Mouse (Mus musculus) liver, postnatal 0 days (tissue): ENCODE measurements around the gene Ppp1r12a. TPM values are rescaled to one million over a fixed set of nuclear protein-coding genes. Genes with fewer than 3 reads are reported as not detected.

ENCODE experiments used
- ATAC-seq: fragments of 200-750 bp; cut with Nextera tagmentation; 2 replicates; pipeline ENCODE4 v1.8.0; 2017; ENCODE audit warnings: mild to moderate bottlenecking, moderate library complexity
- DNase-seq: peaks from one replicate; pipeline ENCODE4 v3.0.0-alpha.2; 2016
- H3K27ac ChIP-seq: fragments of 300-500 bp; sonication (generic); 2 replicates; pipeline ENCODE4 v1.5.1; 2014; ENCODE audit warnings: antibody characterized with exemption, moderate library complexity, mild to moderate bottlenecking, low read depth
- H3K27me3 ChIP-seq: fragments of 300-500 bp; sonication (generic); 2 replicates; pipeline ENCODE4 v1.6.1; 2014; ENCODE audit warnings: low read length, control low read depth, mixed read lengths; ENCODE audit not compliant: insufficient read depth
- H3K36me3 ChIP-seq: fragments of 300-500 bp; sonication (generic); replicated peaks from 2 replicates; pipeline ENCODE4 v1.6.1; 2014; ENCODE audit warnings: mild to moderate bottlenecking, control low read depth, low read length, moderate library complexity, mixed read lengths; ENCODE audit not compliant: insufficient read depth
- H3K4me1 ChIP-seq: fragments of 300-500 bp; sonication (generic); 2 replicates; pipeline ENCODE4 v1.6.1; 2014; ENCODE audit warnings: antibody characterized with exemption, mild to moderate bottlenecking, control low read depth; ENCODE audit not compliant: insufficient read depth
- H3K4me2 ChIP-seq: fragments of 300-500 bp; sonication (generic); 2 replicates; pipeline ENCODE4 v1.6.1; 2014; ENCODE audit warnings: low read depth, mild to moderate bottlenecking, low read length, moderate library complexity, mixed read lengths
- H3K4me3 ChIP-seq: fragments of 300-500 bp; sonication (generic); 2 replicates; pipeline ENCODE4 v1.5.1; 2014; ENCODE audit warnings: low read depth, low read length
- H3K9ac ChIP-seq: fragments of 300-500 bp; sonication (generic); replicated peaks from 2 replicates; pipeline ENCODE4 v1.6.1; 2014; ENCODE audit warnings: mild to moderate bottlenecking, moderate library complexity
- H3K9me3 ChIP-seq: fragments of 300-500 bp; sonication (generic); 2 replicates; pipeline ENCODE4 v1.6.1; 2016; ENCODE audit warnings: mild to moderate bottlenecking, control low read depth, low read length, mixed read lengths
- CTCF ChIP-seq: sonication (generic); IDR thresholded peaks from 2 replicates; pipeline ENCODE4 v1.5.1; 2016; ENCODE audit warnings: antibody characterized with exemption, low read depth
- EP300 ChIP-seq: IDR thresholded peaks from 2 replicates; pipeline ENCODE4 v1.6.1; 2016; ENCODE audit warnings: antibody characterized with exemption, low read depth, mild to moderate bottlenecking
- WGBS: fragments of 180-500 bp; shearing (Covaris S2); extraction: QIAGEN DNeasy Blood & Tissue Kit; methylation state at CpG from one replicate; pipeline ENCODE4 v1.1.7; 2014; ENCODE audit not compliant: insufficient replicate concordance; 5-methylcytosine and 5-hydroxymethylcytosine counted together
- polyA plus RNA-seq: library from polyadenylated mRNA; unstranded; fragments of >200 nt; fragmentation: Nextera tagmentation; extraction: Ambion mirVana; gene quantifications from 2 replicates; pipeline ENCODE4 v1.2.1, GENCODE M21; 2015

The Ppp1r12a gene
- polyA plus RNA-seq, result 23.0 and 25.3 TPM in 2 replicates

- peak within 1 kb of the TSS; percentile 99 for H3K27ac ChIP-seq
- TF ChIP-seq CTCF (0 out of 2 replicates have a peak, but pooled peaks have one; percentile 0), EP300 (0 out of 2 replicates have a peak, but pooled peaks have one; percentile 6)
- H3K4me2 ChIP-seq, result peak within 1 kb of the TSS; percentile 77
- H3K4me3 ChIP-seq, result peak within 1 kb of the TSS; percentile 99
- under 1% methylated on average over 57 of the region's 89 CpGs for WGBS
- ATAC-seq (peak; percentile 96), DNase-seq (peak; percentile 96)
- H3K9ac ChIP-seq, result peak within 1 kb of the TSS; percentile 99
- H3K9me3 ChIP-seq, result no peaks in the 10 kb centered on the region
- H3K36me3 ChIP-seq, result no peaks in the 10 kb centered on the region
- H3K27me3 ChIP-seq, result no peaks in the 10 kb centered on the region
- H3K4me1 ChIP-seq, result peaks cover 24% of the 10 kb centered on the region
Observed at GRCm38 (mm10) chr10:108161261-108162256, at the start of gene Ppp1r12a. TSS of gene Ppp1r12a (plus strand) at chr10:108162193.

- Histone ChIP-seq H3K27ac (no peak overlapping the region), H3K36me3 (no peaks in the 10 kb centered on the region), H3K9ac (no peak overlapping the region), H3K4me1 (no peaks in the 10 kb centered on the region; the same call in 1 of the 2 replicates), H3K4me2 (peak overlapping the region; percentile 69), H3K4me3 (0 out of 2 replicates have a peak overlapping the region, but pooled peaks have one; percentile 26), H3K27me3 (no peaks in the 10 kb centered on the region), H3K9me3 (no peaks in the 10 kb centered on the region)
- peak; percentile 25 for DNase-seq
- WGBS, result 42% methylated on average over 17 of the region's 17 CpGs
- peak; percentile 55 for ATAC-seq
- TF ChIP-seq EP300 (no peak), CTCF (no peak)
Observed at GRCm38 (mm10) chr10:108113361-108114237, 48.4 kb upstream of the Ppp1r12a start.

GRCm38 (mm10) chr10:108118200-108119163 lies 43.5 kb upstream of the Ppp1r12a start:
- Histone ChIP-seq H3K4me3 (no peak overlapping the region), H3K27me3 (no peaks in the 10 kb centered on the region), H3K9ac (no peak overlapping the region), H3K4me2 (no peak overlapping the region), H3K9me3 (no peaks in the 10 kb centered on the region), H3K36me3 (no peaks in the 10 kb centered on the region), H3K4me1 (no peaks in the 10 kb centered on the region), H3K27ac (no peak overlapping the region)
- 57% methylated on average over 13 of the region's 13 CpGs for WGBS
- DNase-seq (no peak), ATAC-seq (no peak)
- TF ChIP-seq CTCF, result no peak
- TF ChIP-seq EP300, result no peak

GRCm38 (mm10) chr10:108119416-108119815 lies 42.6 kb upstream of the Ppp1r12a start:
- no peak overlapping the region for H3K4me2 ChIP-seq
- 52% methylated on average over 1 of the region's 1 CpGs for WGBS

GRCm38 (mm10) chr10:108124934-108125599 lies 36.9 kb upstream of the Ppp1r12a start:
- TF ChIP-seq EP300 (no peak), CTCF (no peak)
- DNase-seq (no peak), ATAC-seq (no peak)
- no peak overlapping the region for H3K27ac ChIP-seq
- no peaks in the 10 kb centered on the region for H3K36me3 ChIP-seq
- no peak overlapping the region for H3K4me3 ChIP-seq
- no peaks in the 10 kb centered on the region for H3K27me3 ChIP-seq
- H3K9me3 ChIP-seq, result no peaks in the 10 kb centered on the region
- no peak overlapping the region for H3K9ac ChIP-seq
- WGBS, result 70% methylated on average over 3 of the region's 3 CpGs
- no peaks in the 10 kb centered on the region for H3K4me1 ChIP-seq
- no peak overlapping the region for H3K4me2 ChIP-seq

More at GRCm38 (mm10) chr10:108119416-108119815, 42.6 kb upstream of the Ppp1r12a start:
- DNase-seq (no peak), ATAC-seq (no peak)
- Histone ChIP-seq H3K36me3 (no peaks in the 10 kb centered on the region), H3K27me3 (no peaks in the 10 kb centered on the region), H3K4me3 (no peak overlapping the region), H3K9ac (no peak overlapping the region), H3K9me3 (no peaks in the 10 kb centered on the region), H3K27ac (no peak overlapping the region), H3K4me1 (no peaks in the 10 kb centered on the region)
- TF ChIP-seq EP300 (no peak), CTCF (no peak)
